12 mouse cellular contexts compared by ENCODE assay signal in genomic region chr13:104560500-104561114, GRCm38 (mm10).
DNase-seq lines count a peak whose midpoint lies in the region; ATAC-seq lines count a peak whose summit lies in the region.
"Had no signal": no experiment of that assay in that cellular context is flagged by ENCODE, and none has a peak within 500 bp of the region (broad histone marks: within the 10 kb centered on the region; RNA-seq: fewer than 3 reads in every experiment).

No protein-coding gene starts in this region.

- no peaks in the 10 kb centered on the region for H3K36me3 ChIP-seq in heart, embryonic 14.5 days (ENCODE audit: control insufficient read depth, insufficient read depth, low read length)
- H3K36me3 ChIP-seq in heart, embryonic 12.5 days, result no peaks in the 10 kb centered on the region
- H3K36me3 ChIP-seq in embryonic facial prominence, embryonic 15.5 days, result no peaks in the 10 kb centered on the region
- no peaks in the 10 kb centered on the region for H3K36me3 ChIP-seq in stomach, embryonic 15.5 days
- H3K36me3 ChIP-seq: hindbrain, embryonic 12.5 days; neural tube, embryonic 15.5 days had no signal

- no peaks in the 10 kb centered on the region for H3K27me3 ChIP-seq in heart, embryonic 14.5 days (ENCODE audit: control insufficient read depth, insufficient read depth, low read length)
- no peaks in the 10 kb centered on the region for H3K27me3 ChIP-seq in heart, embryonic 12.5 days (replicated peaks)
- peaks cover 3% of the 10 kb centered on the region; the same call in 1 of the 2 replicates for H3K27me3 ChIP-seq in embryonic facial prominence, embryonic 15.5 days
- no peaks in the 10 kb centered on the region for H3K27me3 ChIP-seq in stomach, embryonic 15.5 days (replicated peaks)
- H3K27me3 ChIP-seq: hindbrain, embryonic 12.5 days; neural tube, embryonic 15.5 days had no signal

- H3K4me1 ChIP-seq in heart, embryonic 14.5 days (ENCODE audit: control insufficient read depth in 2 of 2, insufficient read depth in 2 of 2, low read length in 2 of 2), result peaks cover 2 to 5% of the 10 kb centered on the region in 2 experiments; a peak in 1 of 4 replicates
- 0 out of 2 replicates have a peak, but pooled peaks cover 10% of the 10 kb centered on the region for H3K4me1 ChIP-seq in heart, embryonic 12.5 days (replicated peaks)
- H3K4me1 ChIP-seq in embryonic facial prominence, embryonic 15.5 days, result peaks cover 17% of the 10 kb centered on the region
- no peaks in the 10 kb centered on the region for H3K4me1 ChIP-seq in stomach, embryonic 15.5 days
- H3K4me1 ChIP-seq: hindbrain, embryonic 12.5 days; neural tube, embryonic 15.5 days had no signal

- DNase-seq in lung, postnatal 10 days, result peak; percentile 11
- no peak for DNase-seq in lung, postnatal 14 days
- no peak for DNase-seq in embryo, embryonic 9.5 days (ENCODE audit: extremely low spot score)
- DNase-seq: spleen, adult 18-20 months; thymus, postnatal 4 days had no signal

- 56% methylated on average over 15 of the region's 15 CpGs for WGBS in heart, embryonic 14.5 days
- 52% methylated on average over 15 of the region's 15 CpGs for WGBS in heart, embryonic 12.5 days
- 28% methylated on average over 15 of the region's 15 CpGs for WGBS in embryonic facial prominence, embryonic 15.5 days
- 37% methylated on average over 15 of the region's 15 CpGs for WGBS in stomach, embryonic 15.5 days

- H3K4me2 ChIP-seq in heart, embryonic 14.5 days (ENCODE audit: low read length), result peak overlapping the region; percentile 27; the same call in 1 of the 2 replicates
- no peak overlapping the region for H3K4me2 ChIP-seq in heart, embryonic 12.5 days
- H3K4me2 ChIP-seq in embryonic facial prominence, embryonic 15.5 days (replicated peaks), result peak overlapping the region; percentile 42
- H3K4me2 ChIP-seq in stomach, embryonic 15.5 days, result peak overlapping the region; percentile 8; the same call in 1 of the 2 replicates
- H3K4me2 ChIP-seq: hindbrain, embryonic 12.5 days; neural tube, embryonic 15.5 days had no signal

- no peaks in the 10 kb centered on the region for H3K9me3 ChIP-seq in heart, embryonic 14.5 days (ENCODE audit: control insufficient read depth, low read length)
- H3K9me3 ChIP-seq in heart, embryonic 12.5 days (replicated peaks), result no peaks in the 10 kb centered on the region
- no peaks in the 10 kb centered on the region for H3K9me3 ChIP-seq in embryonic facial prominence, embryonic 15.5 days (replicated peaks)
- no peaks in the 10 kb centered on the region for H3K9me3 ChIP-seq in stomach, embryonic 15.5 days
- H3K9me3 ChIP-seq: hindbrain, embryonic 12.5 days; neural tube, embryonic 15.5 days had no signal

- no peak for ATAC-seq in heart, embryonic 14.5 days (ENCODE audit: insufficient number of reproducible peaks, insufficient read depth, low FRiP score, low read depth)
- ATAC-seq in heart, embryonic 12.5 days (ENCODE audit: insufficient number of reproducible peaks, low FRiP score), result no peak
- peak; percentile 76; the same call in 1 of the 2 replicates for ATAC-seq in embryonic facial prominence, embryonic 15.5 days (ENCODE audit: insufficient number of reproducible peaks, low FRiP score, low TSS enrichment, low read depth)
- ATAC-seq in stomach, embryonic 15.5 days (ENCODE audit: insufficient read depth, low FRiP score, low read depth), result no peak; the same call in 1 of the 2 replicates

- H3K4me3 ChIP-seq in heart, embryonic 14.5 days (ENCODE audit: control insufficient read depth in 1 of 2, insufficient read depth in 1 of 2, low read depth in 1 of 2, low read length in 2 of 2), result no peak overlapping the region
- no peak overlapping the region for H3K4me3 ChIP-seq in heart, embryonic 12.5 days
- peak overlapping the region; percentile 16 for H3K4me3 ChIP-seq in embryonic facial prominence, embryonic 15.5 days (replicated peaks)
- no peak overlapping the region for H3K4me3 ChIP-seq in stomach, embryonic 15.5 days (replicated peaks)
- H3K4me3 ChIP-seq: erythroblast, embryonic 14.5 days; hindbrain, embryonic 12.5 days; neural tube, embryonic 15.5 days had no signal

- no peak overlapping the region for H3K9ac ChIP-seq in heart, embryonic 14.5 days (ENCODE audit: low read length)
- H3K9ac ChIP-seq in heart, embryonic 12.5 days, result no peak overlapping the region
- no peak overlapping the region for H3K9ac ChIP-seq in embryonic facial prominence, embryonic 15.5 days
- no peak overlapping the region for H3K9ac ChIP-seq in stomach, embryonic 15.5 days
- H3K9ac ChIP-seq: hindbrain, embryonic 12.5 days; neural tube, embryonic 15.5 days had no signal

- H3K27ac ChIP-seq in heart, embryonic 14.5 days (replicated peaks in 1 of 2; ENCODE audit: control insufficient read depth in 1 of 2, insufficient read depth in 1 of 2, low read depth in 2 of 2, low read length in 2 of 2), result no peak overlapping the region; a peak in 1 of 4 replicates
- H3K27ac ChIP-seq in heart, embryonic 12.5 days (ENCODE audit: poor library complexity, severe bottlenecking), result no peak overlapping the region
- H3K27ac ChIP-seq in embryonic facial prominence, embryonic 15.5 days (replicated peaks), result peak overlapping the region; percentile 78
- peak overlapping the region; percentile 1; the same call in 1 of the 2 replicates for H3K27ac ChIP-seq in stomach, embryonic 15.5 days
- H3K27ac ChIP-seq: hindbrain, embryonic 12.5 days; neural tube, embryonic 15.5 days had no signal

Comparison
In these comparisons a context has a peak if more than half of its experiments do, and no peak if none do; other contexts are left out.
1. H3K27ac ChIP-seq: peak in embryonic facial prominence, embryonic 15.5 days (single experiment) and stomach, embryonic 15.5 days (single experiment); none in heart, embryonic 14.5 days (0 of 2) and heart, embryonic 12.5 days (single experiment).